Mouse (Mus musculus): ENCODE results near the gene Dnajc6. TPM values are rescaled to one million over a fixed set of nuclear protein-coding genes. Genes with fewer than 3 reads are reported as not detected.

The Dnajc6 gene
- polyA plus RNA-seq (2012; rRNA removed): 0.82 and 0.85 TPM in 2 replicates
- polyA plus RNA-seq (2014; fragmentation: Nextera tagmentation; extraction: Ambion mirVana): 0.53 and 0.98 TPM in 2 replicates

DNA sequence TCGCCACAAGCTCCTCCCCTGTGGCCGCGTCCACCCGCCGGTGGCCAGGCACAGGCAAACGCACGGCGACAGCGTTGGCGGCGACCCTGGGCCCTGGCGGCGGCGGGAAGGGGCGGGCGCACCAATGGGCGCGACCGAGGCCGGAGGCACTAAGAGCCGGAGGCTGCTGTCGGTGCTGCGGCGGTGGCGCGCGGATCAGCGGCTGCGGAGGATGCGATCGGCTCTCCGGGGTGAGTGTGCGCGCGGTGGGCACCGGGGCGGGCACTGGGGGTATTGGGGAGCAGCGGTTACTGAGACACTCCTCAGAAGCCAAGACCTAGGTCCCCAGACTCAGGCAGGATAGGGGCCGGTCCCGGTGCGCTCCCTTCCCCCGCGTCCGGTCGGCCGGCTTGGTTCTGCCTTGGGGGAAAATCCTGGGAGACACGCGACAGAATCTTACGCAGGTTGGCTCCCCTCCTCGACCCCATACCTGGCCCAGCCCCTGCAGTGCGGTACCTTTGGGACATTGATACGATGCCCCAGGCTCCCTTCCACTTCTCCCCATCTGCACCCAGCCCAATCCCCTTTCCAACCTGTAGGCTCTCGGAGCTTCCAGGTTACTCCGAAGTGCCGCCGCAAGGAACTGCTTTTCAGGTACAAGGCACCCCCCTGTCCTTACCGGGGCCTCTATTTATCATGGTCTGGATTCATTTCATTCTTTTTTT, at the start of gene Dnajc6:
TSS of gene Dnajc6 (plus strand) at position 115 of the 704 bp plus-strand sequence.
- Histone ChIP-seq H3K4me2 (replicated peaks; ENCODE audit: low read depth, low read length, severe bottlenecking) (peak within 1 kb of the TSS; percentile 99), H3K9me3 (ENCODE audit: control insufficient read depth, low read length) (no peaks in the 10 kb centered on the region), H3K4me1 (ENCODE audit: control insufficient read depth, insufficient read depth, low read length) (peaks cover 13% of the 10 kb centered on the region), H3K4me3 (replicated peaks; ENCODE audit: low read length) (peak within 1 kb of the TSS; percentile 58), H3K27ac (replicated peaks; ENCODE audit: low read depth, low read length) (no peak within 1 kb of the TSS), H3K9ac (ENCODE audit: low read depth, low read length, severe bottlenecking) (peak within 1 kb of the TSS; percentile 51), H3K27me3 (ENCODE audit: control insufficient read depth, insufficient read depth, low read length) (peaks cover 34% of the 10 kb centered on the region), H3K36me3 (ENCODE audit: control insufficient read depth, insufficient read depth, low read length) (no peaks in the 10 kb centered on the region)
- WGBS: under 1% methylated on average over 37 of the region's 57 CpGs
- no peak for TF ChIP-seq POLR2A (IDR thresholded peaks at IDR 0.05; ENCODE audit: borderline replicate concordance, extremely low read depth, insufficient read depth, insufficient read length)
- ATAC-seq (ENCODE audit: low FRiP score, low read depth) (no peak), DNase-seq (ENCODE audit: low spot score) (no peak)

- DNase-seq (ENCODE audit: low spot score) (no peak), ATAC-seq (ENCODE audit: low FRiP score, low read depth) (no peak)
- no peaks in the 10 kb centered on the region for H3K9me3 ChIP-seq (ENCODE audit: control insufficient read depth, low read length)
- 78% methylated on average over 8 of the region's 8 CpGs for WGBS
- no peak overlapping the region for H3K4me3 ChIP-seq (replicated peaks; ENCODE audit: low read length)
- no peaks in the 10 kb centered on the region for H3K4me1 ChIP-seq (ENCODE audit: control insufficient read depth, insufficient read depth, low read length)
- no peak overlapping the region for H3K4me2 ChIP-seq (replicated peaks; ENCODE audit: low read depth, low read length, severe bottlenecking)
- no peaks in the 10 kb centered on the region for H3K27me3 ChIP-seq (ENCODE audit: control insufficient read depth, insufficient read depth, low read length)
- no peak overlapping the region for H3K9ac ChIP-seq (ENCODE audit: low read depth, low read length, severe bottlenecking)
- peaks cover 4% of the 10 kb centered on the region; the same call in 1 of the 2 replicates for H3K36me3 ChIP-seq (ENCODE audit: control insufficient read depth, insufficient read depth, low read length)
- no peak for TF ChIP-seq POLR2A (IDR thresholded peaks at IDR 0.05; ENCODE audit: borderline replicate concordance, extremely low read depth, insufficient read depth, insufficient read length)
- H3K27ac ChIP-seq (replicated peaks; ENCODE audit: low read depth, low read length): no peak overlapping the region
Measured at GRCm38 (mm10) chr4:101448701-101449100, 47.7 kb upstream of the Dnajc6 start.

- no peak for DNase-seq (ENCODE audit: low spot score)
- Histone ChIP-seq H3K9me3 (ENCODE audit: control insufficient read depth, low read length) (no peaks in the 10 kb centered on the region), H3K9ac (ENCODE audit: low read depth, low read length, severe bottlenecking) (no peak overlapping the region), H3K27me3 (ENCODE audit: control insufficient read depth, insufficient read depth, low read length) (no peaks in the 10 kb centered on the region), H3K4me3 (replicated peaks; ENCODE audit: low read length) (no peak overlapping the region), H3K36me3 (ENCODE audit: control insufficient read depth, insufficient read depth, low read length) (peaks cover 4% of the 10 kb centered on the region; the same call in 1 of the 2 replicates), H3K27ac (replicated peaks; ENCODE audit: low read depth, low read length) (no peak overlapping the region), H3K4me2 (replicated peaks; ENCODE audit: low read depth, low read length, severe bottlenecking) (no peak overlapping the region), H3K4me1 (ENCODE audit: control insufficient read depth, insufficient read depth, low read length) (no peaks in the 10 kb centered on the region)
- ATAC-seq (ENCODE audit: low FRiP score, low read depth): no peak
- WGBS: 67% methylated on average over 7 of the region's 7 CpGs
- no peak for TF ChIP-seq POLR2A (IDR thresholded peaks at IDR 0.05; ENCODE audit: borderline replicate concordance, extremely low read depth, insufficient read depth, insufficient read length)
Measured at GRCm38 (mm10) chr4:101449344-101449743, 47.1 kb upstream of the Dnajc6 start.

DNA sequence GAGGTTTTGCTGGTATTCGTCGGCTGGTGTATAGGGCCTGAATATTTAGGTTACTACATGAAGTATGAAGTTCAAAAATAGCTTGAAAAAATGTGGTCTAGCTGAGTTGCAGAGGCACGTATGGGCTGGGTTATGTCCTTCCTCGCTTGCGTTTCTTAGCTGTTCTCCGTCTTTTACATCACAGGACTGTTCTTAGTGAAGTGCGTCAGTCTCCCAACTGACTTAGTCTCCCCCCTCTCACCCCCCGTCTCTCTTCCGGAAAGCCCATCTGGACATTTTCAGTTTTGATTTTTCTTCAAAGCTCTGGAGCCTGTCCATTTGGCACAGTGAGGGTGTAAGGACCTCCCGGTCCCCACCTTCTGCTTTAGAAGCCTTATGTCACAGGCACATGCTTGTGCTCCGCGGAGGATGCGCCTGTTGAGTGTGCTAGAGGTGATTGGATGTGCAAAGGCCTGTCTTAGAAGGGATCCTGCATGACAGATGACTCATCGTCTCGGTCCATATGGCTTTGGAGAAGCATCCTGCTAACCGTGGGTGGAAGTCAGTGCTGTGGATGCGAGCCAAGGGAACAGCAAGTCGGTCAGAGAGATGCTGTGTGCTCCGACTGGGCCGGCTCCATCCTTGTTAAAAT, 46.2 kb upstream of the Dnajc6 start:
- Histone ChIP-seq H3K4me2 (replicated peaks; ENCODE audit: low read depth, low read length, severe bottlenecking) (no peak overlapping the region), H3K9me3 (ENCODE audit: control insufficient read depth, low read length) (no peaks in the 10 kb centered on the region), H3K4me3 (replicated peaks; ENCODE audit: low read length) (no peak overlapping the region), H3K27me3 (ENCODE audit: control insufficient read depth, insufficient read depth, low read length) (no peaks in the 10 kb centered on the region), H3K36me3 (ENCODE audit: control insufficient read depth, insufficient read depth, low read length) (peaks cover 4% of the 10 kb centered on the region; the same call in 1 of the 2 replicates), H3K4me1 (ENCODE audit: control insufficient read depth, insufficient read depth, low read length) (no peaks in the 10 kb centered on the region), H3K9ac (ENCODE audit: low read depth, low read length, severe bottlenecking) (no peak overlapping the region), H3K27ac (replicated peaks; ENCODE audit: low read depth, low read length) (no peak overlapping the region)
- DNase-seq (ENCODE audit: low spot score): peak; percentile 26
- WGBS: 80% methylated on average over 20 of the region's 20 CpGs
- peak; percentile 44; the same call in 1 of the 2 replicates for ATAC-seq (ENCODE audit: low FRiP score, low read depth)
- TF ChIP-seq POLR2A (IDR thresholded peaks at IDR 0.05; ENCODE audit: borderline replicate concordance, extremely low read depth, insufficient read depth, insufficient read length): no peak

DNA sequence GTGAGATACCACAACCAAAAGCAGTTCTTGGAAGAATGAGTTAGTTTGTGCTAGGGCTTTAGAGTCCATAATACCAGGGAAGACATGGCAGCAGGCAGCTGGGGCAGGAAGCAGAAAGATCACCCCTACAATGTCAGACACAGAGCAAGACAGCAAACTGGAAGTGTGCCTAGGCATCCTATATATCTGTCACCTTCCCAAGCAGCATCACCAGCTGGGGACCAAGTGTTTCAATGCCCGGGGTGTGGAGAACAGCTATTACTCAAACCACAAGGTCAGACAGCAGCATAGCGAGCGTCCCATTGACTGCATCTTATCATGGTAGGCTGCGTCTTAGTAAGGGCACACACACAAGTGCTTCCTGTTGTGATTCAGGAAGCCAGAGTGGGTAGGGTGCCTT, 45.4 kb upstream of the Dnajc6 start:
- no peak for ATAC-seq (ENCODE audit: low FRiP score, low read depth)
- no peak for DNase-seq (ENCODE audit: low spot score)

More for the DNA sequence above, 45.4 kb upstream of the Dnajc6 start:
- no peak overlapping the region for H3K4me3 ChIP-seq (replicated peaks; ENCODE audit: low read length)
- H3K9ac ChIP-seq (ENCODE audit: low read depth, low read length, severe bottlenecking): no peak overlapping the region
- no peak for TF ChIP-seq POLR2A (IDR thresholded peaks at IDR 0.05; ENCODE audit: borderline replicate concordance, extremely low read depth, insufficient read depth, insufficient read length)
- peaks cover 4% of the 10 kb centered on the region; the same call in 1 of the 2 replicates for H3K36me3 ChIP-seq (ENCODE audit: control insufficient read depth, insufficient read depth, low read length)
- 86% methylated on average over 4 of the region's 4 CpGs for WGBS
- H3K4me1 ChIP-seq (ENCODE audit: control insufficient read depth, insufficient read depth, low read length): no peaks in the 10 kb centered on the region
- no peaks in the 10 kb centered on the region for H3K9me3 ChIP-seq (ENCODE audit: control insufficient read depth, low read length)
- no peak overlapping the region for H3K4me2 ChIP-seq (replicated peaks; ENCODE audit: low read depth, low read length, severe bottlenecking)
- H3K27me3 ChIP-seq (ENCODE audit: control insufficient read depth, insufficient read depth, low read length): no peaks in the 10 kb centered on the region
- H3K27ac ChIP-seq (replicated peaks; ENCODE audit: low read depth, low read length): no peak overlapping the region
